Mouse (Mus musculus) lung, embryonic 14.5 days (tissue): ENCODE measurements around the gene Manbal. TPM values are rescaled to one million over a fixed set of nuclear protein-coding genes. Genes with fewer than 3 reads are reported as not detected.
"Not testable (repeated sequence)": the region's sequence is repeated elsewhere in the genome, so short reads cannot be mapped to it uniquely, and the experiment has no call there.

Experiments
- ATAC-seq: fragments of 200-750 bp; cut with Nextera tagmentation; 2 replicates; pipeline ENCODE4 v1.8.0; 2017; ENCODE audit warnings: mild to moderate bottlenecking, moderate TSS enrichment, moderate library complexity; ENCODE audit not compliant: insufficient read depth
- DNase-seq: peaks from one replicate; pipeline ENCODE4 v3.0.0-alpha.2; 2015
- H3K27ac ChIP-seq: fragments of 300-500 bp; sonication (generic); 2 replicates; pipeline ENCODE4 v1.5.1; 2014; ENCODE audit warnings: low read depth, mild to moderate bottlenecking, moderate library complexity
- H3K27me3 ChIP-seq: fragments of 300-500 bp; sonication (generic); 2 replicates; pipeline ENCODE4 v1.6.1; 2014; ENCODE audit warnings: low read length, control low read depth; ENCODE audit not compliant: insufficient read depth
- H3K36me3 ChIP-seq: fragments of 300-500 bp; sonication (generic); 2 replicates; pipeline ENCODE4 v1.6.1; 2014; ENCODE audit warnings: control low read depth; ENCODE audit not compliant: insufficient read depth
- H3K4me1 ChIP-seq: fragments of 300-500 bp; sonication (generic); 2 replicates; pipeline ENCODE4 v1.6.1; 2014; ENCODE audit warnings: antibody characterized with exemption, control low read depth; ENCODE audit not compliant: insufficient read depth
- H3K4me2 ChIP-seq: fragments of 300-500 bp; sonication (generic); 2 replicates; pipeline ENCODE4 v1.6.1; 2014; ENCODE audit warnings: mild to moderate bottlenecking
- H3K4me3 ChIP-seq: fragments of 300-500 bp; sonication (generic); 2 replicates; pipeline ENCODE4 v1.5.1; 2014; ENCODE audit warnings: low read depth, low read length
- H3K9ac ChIP-seq: fragments of 300-500 bp; sonication (generic); 2 replicates; pipeline ENCODE4 v1.6.1; 2014
- H3K9me3 ChIP-seq: fragments of 300-500 bp; sonication (generic); 2 replicates; pipeline ENCODE4 v1.6.1; 2016; ENCODE audit warnings: low read depth, low read length, control low read depth
- CTCF ChIP-seq: IDR thresholded peaks from 2 replicates; pipeline ENCODE4 v1.5.1; 2016; ENCODE audit warnings: antibody characterized with exemption, low read depth
- whole genome bisulfite sequencing: fragments of 180-500 bp; shearing (Covaris S2); extraction: QIAGEN DNeasy Blood & Tissue Kit; methylation state at CpG from one replicate; pipeline ENCODE4 v1.1.7; 2014; 5-methylcytosine and 5-hydroxymethylcytosine counted together
- polyA plus RNA-seq: library from polyadenylated mRNA; unstranded; fragments of >200 nt; fragmentation: Nextera tagmentation; extraction: Ambion mirVana; gene quantifications from 2 replicates; pipeline ENCODE4 v1.2.1, GENCODE M21; 2014

The Manbal gene
- polyA plus RNA-seq, 1 experiment from 2014 or later, result 42.6 TPM

- H3K9ac ChIP-seq, result peak overlapping the region; percentile 77
- WGBS, result under 1% methylated on average over 13 of the region's 13 CpGs
- ATAC-seq (peak; percentile 36), DNase-seq (no peak)
- TF ChIP-seq CTCF, result no peak
- peak overlapping the region; percentile 93 for H3K27ac ChIP-seq
- H3K27me3 ChIP-seq, result no peaks in the 10 kb centered on the region
- 0 out of 2 replicates have a peak, but pooled peaks cover 5% of the 10 kb centered on the region for H3K4me1 ChIP-seq
- peak overlapping the region; percentile 90 for H3K4me2 ChIP-seq
- peak overlapping the region; percentile 84 for H3K4me3 ChIP-seq
- no peaks in the 10 kb centered on the region for H3K9me3 ChIP-seq
- H3K36me3 ChIP-seq, result no peaks in the 10 kb centered on the region
These were observed 597 bp downstream of the Manbal start for GRCm38 (mm10) chr2:157367991-157368390.

- 66% methylated on average over 6 of the region's 6 CpGs for WGBS
- no peak overlapping the region for H3K4me2 ChIP-seq
- ATAC-seq (no peak), DNase-seq (no peak)
- H3K4me1 ChIP-seq, result 0 out of 2 replicates have a peak, but pooled peaks cover 7% of the 10 kb centered on the region
- no peaks in the 10 kb centered on the region for H3K36me3 ChIP-seq
- no peak for TF ChIP-seq CTCF
- no peak overlapping the region for H3K9ac ChIP-seq
- no peak overlapping the region; the same call in 1 of the 2 replicates for H3K27ac ChIP-seq
- no peaks in the 10 kb centered on the region for H3K9me3 ChIP-seq
- H3K27me3 ChIP-seq, result no peaks in the 10 kb centered on the region
- H3K4me3 ChIP-seq, result no peak overlapping the region
These were observed 4.3 kb downstream of the Manbal start for GRCm38 (mm10) chr2:157371696-157372095.

GRCm38 (mm10) chr2:157373681-157374080, 6.3 kb downstream of the Manbal start:
- DNase-seq, result no peak

GRCm38 (mm10) chr2:157375051-157375450, 7.7 kb downstream of the Manbal start:
- TF ChIP-seq CTCF, result no peak
- Histone ChIP-seq H3K4me2 (no peak overlapping the region), H3K27ac (peak overlapping the region; percentile 74), H3K36me3 (peaks cover 11% of the 10 kb centered on the region; the same call in 1 of the 2 replicates), H3K9ac (no peak overlapping the region), H3K27me3 (no peaks in the 10 kb centered on the region), H3K4me3 (no peak overlapping the region), H3K9me3 (no peaks in the 10 kb centered on the region), H3K4me1 (0 out of 2 replicates have a peak, but pooled peaks cover 7% of the 10 kb centered on the region)
- DNase-seq (no peak), ATAC-seq (no peak)
- WGBS, result 46% methylated on average over 7 of the region's 8 CpGs

More at GRCm38 (mm10) chr2:157373681-157374080, 6.3 kb downstream of the Manbal start:
- WGBS, result 68% methylated on average over 3 of the region's 3 CpGs
- 0 out of 2 replicates have a peak, but pooled peaks have one; percentile 19 for ATAC-seq
- TF ChIP-seq CTCF, result no peak
- no peaks in the 10 kb centered on the region for H3K27me3 ChIP-seq
- 0 out of 2 replicates have a peak, but pooled peaks cover 7% of the 10 kb centered on the region for H3K4me1 ChIP-seq
- no peak overlapping the region for H3K9ac ChIP-seq
- H3K9me3 ChIP-seq, result no peaks in the 10 kb centered on the region
- H3K4me2 ChIP-seq, result no peak overlapping the region
- no peak overlapping the region for H3K4me3 ChIP-seq
- H3K36me3 ChIP-seq, result no peaks in the 10 kb centered on the region
- H3K27ac ChIP-seq, result 0 out of 2 replicates have a peak overlapping the region, but pooled peaks have one; percentile 37

- Histone ChIP-seq H3K4me1 (0 out of 2 replicates have a peak, but pooled peaks cover 7% of the 10 kb centered on the region), H3K4me3 (no peak overlapping the region), H3K27me3 (no peaks in the 10 kb centered on the region), H3K27ac (peak overlapping the region; percentile 40), H3K4me2 (0 out of 2 replicates have a peak overlapping the region, but pooled peaks have one; percentile 5), H3K9me3 (no peaks in the 10 kb centered on the region), H3K36me3 (peaks cover 13% of the 10 kb centered on the region), H3K9ac (no peak overlapping the region)
- no peak for TF ChIP-seq CTCF
- DNase-seq (peak; percentile 16), ATAC-seq (peak; percentile 27; the same call in 1 of the 2 replicates)
- WGBS, result 39% methylated on average over 14 of the region's 14 CpGs
These were observed 8.7 kb downstream of the Manbal start for GRCm38 (mm10) chr2:157375794-157376757.

- peaks cover 17% of the 10 kb centered on the region for H3K36me3 ChIP-seq
- ATAC-seq (no peak), DNase-seq (no peak)
- no peaks in the 10 kb centered on the region for H3K27me3 ChIP-seq
- WGBS, result 56% methylated on average over 3 of the region's 3 CpGs
- no peak overlapping the region for H3K4me3 ChIP-seq
- H3K9ac ChIP-seq, result no peak overlapping the region
- no peak for TF ChIP-seq CTCF
- no peak overlapping the region for H3K27ac ChIP-seq
- 0 out of 2 replicates have a peak, but pooled peaks cover 4% of the 10 kb centered on the region for H3K4me1 ChIP-seq
- no peak overlapping the region for H3K4me2 ChIP-seq
- no peaks in the 10 kb centered on the region for H3K9me3 ChIP-seq
These were observed 9.6 kb downstream of the Manbal start for GRCm38 (mm10) chr2:157376995-157377394.

GRCm38 (mm10) chr2:157384836-157385235, 17.4 kb downstream of the Manbal start:
- WGBS, result 85% methylated on average over 4 of the region's 4 CpGs
- H3K4me2 ChIP-seq, result no peak overlapping the region
- ATAC-seq (no peak), DNase-seq (no peak)
- H3K4me1 ChIP-seq, result no peaks in the 10 kb centered on the region
- no peak for TF ChIP-seq CTCF
- no peaks in the 10 kb centered on the region for H3K9me3 ChIP-seq
- H3K27me3 ChIP-seq, result no peaks in the 10 kb centered on the region
- H3K27ac ChIP-seq, result no peak overlapping the region
- no peak overlapping the region for H3K4me3 ChIP-seq
- peaks cover 38% of the 10 kb centered on the region for H3K36me3 ChIP-seq
- H3K9ac ChIP-seq, result no peak overlapping the region

- not testable (repeated sequence) for ATAC-seq, H3K4me2 ChIP-seq, H3K9me3 ChIP-seq, H3K9ac ChIP-seq, H3K4me3 ChIP-seq, DNase-seq, H3K4me1 ChIP-seq, H3K27me3 ChIP-seq, H3K27ac ChIP-seq
- peaks cover 24% of the 10 kb centered on the region; the same call in 1 of the 2 replicates for H3K36me3 ChIP-seq
- WGBS, result 94% methylated on average over 14 of the region's 14 CpGs
These were observed 21.7 kb downstream of the Manbal start for GRCm38 (mm10) chr2:157388901-157389590.
